Mouse (Mus musculus): ENCODE data around the gene Zbtb25.

- TF ChIP-seq CTCF (IDR thresholded peaks at IDR 0.05; ENCODE audit: control insufficient read depth, insufficient read depth, insufficient read length) = no peak
- TF ChIP-seq MYOD1 (IDR thresholded peaks at IDR 0.05; ENCODE audit: control insufficient read depth, insufficient read length, low read depth) = no peak
- TF ChIP-seq MAX (IDR thresholded peaks at IDR 0.05) = no peak
- no peak for TF ChIP-seq MYOG (IDR thresholded peaks at IDR 0.05; ENCODE audit: control insufficient read depth, extremely low read depth, insufficient read length)
- no peak for TF ChIP-seq USF1 (IDR thresholded peaks at IDR 0.05; ENCODE audit: low read depth)
- no peak for TF ChIP-seq CEBPB (IDR thresholded peaks at IDR 0.05; ENCODE audit: low read depth)
- no peak for TF ChIP-seq FOSL1 (IDR thresholded peaks at IDR 0.05; ENCODE audit: insufficient read depth, low read length, poor library complexity, severe bottlenecking)
Observed at GRCm38 (mm10) chr12:76311951-76312350, 57.5 kb downstream of the Zbtb25 start.

Measured in C2C12 (cell line).